Mouse (Mus musculus) layer of hippocampus, postnatal 14 days (tissue): ENCODE measurements around the gene Fads6. TPM values are rescaled to one million over a fixed set of nuclear protein-coding genes. Genes with fewer than 3 reads are reported as not detected.

Source experiments
- DNase-seq, 2 experiments: peaks; one replicate each; pipeline ENCODE4 v3.0.0; 2021 to 2022; ENCODE audit warnings: low spot score in 2 of 2, mixed read lengths in 1 of 2
- total RNA-seq, 2 experiments: library from RNA; stranded (reverse); gene quantifications; 2 replicates each; pipeline ENCODE4 v1.2.3; 2021

Fads6 gene
- total RNA-seq, 2 experiments from 2014 or later: 10.0 to 10.2 TPM

DNA sequence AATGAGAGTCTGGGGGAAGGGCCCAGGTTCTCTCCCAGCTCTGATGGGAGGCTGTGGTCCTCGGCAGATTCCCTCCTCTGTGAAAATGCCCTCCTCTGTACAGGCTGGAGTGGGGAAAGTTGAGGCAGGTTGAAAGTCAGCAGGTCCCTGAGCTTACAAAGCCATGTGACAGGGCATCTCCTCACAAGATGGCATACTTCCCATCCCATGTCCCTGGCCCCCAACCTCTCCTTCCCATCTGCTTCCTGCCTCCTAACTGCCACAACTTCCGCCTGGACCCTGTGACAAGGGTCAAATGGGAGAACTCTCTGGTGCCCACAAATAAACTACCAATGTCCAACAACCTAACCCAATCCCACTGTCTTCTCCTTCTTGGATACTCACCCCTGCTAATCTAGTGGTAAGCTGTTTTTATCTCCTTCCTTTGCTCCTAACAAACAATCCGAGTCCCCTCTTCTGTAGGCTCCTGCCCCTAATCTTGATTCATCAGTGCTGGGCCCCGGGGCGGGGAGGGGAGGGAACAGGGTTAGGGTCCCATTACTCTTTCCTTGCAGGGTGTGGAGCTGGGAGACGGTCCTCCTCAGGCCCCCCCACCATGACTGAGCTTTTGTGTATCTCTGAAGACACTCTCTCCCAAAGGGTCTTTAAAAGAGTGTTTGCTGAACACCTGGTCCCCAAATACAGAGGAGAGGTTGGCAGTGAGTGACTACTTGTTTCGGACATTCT, 33.2 kb downstream of the Fads6 start:
- no peak for DNase-seq

DNA sequence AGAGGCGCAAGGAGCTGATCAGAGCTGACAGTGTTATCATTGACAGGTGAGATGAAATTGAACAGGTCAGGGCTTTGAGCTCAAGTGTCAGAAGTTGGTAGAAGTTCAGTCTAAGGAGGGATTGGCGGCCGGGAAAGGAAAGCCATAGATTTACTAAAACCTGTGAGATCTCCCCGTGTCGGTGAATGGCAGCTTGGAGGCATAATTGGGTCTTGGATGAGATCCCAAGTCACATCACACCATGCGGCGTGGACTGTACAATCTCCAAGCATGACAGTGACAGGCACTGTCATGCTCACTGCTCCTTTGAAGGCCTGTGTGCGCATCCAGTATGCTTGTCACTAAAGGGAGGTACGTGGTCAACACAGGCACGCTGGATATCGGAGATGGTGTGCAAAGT, 34.5 kb downstream of the Fads6 start:
- DNase-seq: no peak

DNA sequence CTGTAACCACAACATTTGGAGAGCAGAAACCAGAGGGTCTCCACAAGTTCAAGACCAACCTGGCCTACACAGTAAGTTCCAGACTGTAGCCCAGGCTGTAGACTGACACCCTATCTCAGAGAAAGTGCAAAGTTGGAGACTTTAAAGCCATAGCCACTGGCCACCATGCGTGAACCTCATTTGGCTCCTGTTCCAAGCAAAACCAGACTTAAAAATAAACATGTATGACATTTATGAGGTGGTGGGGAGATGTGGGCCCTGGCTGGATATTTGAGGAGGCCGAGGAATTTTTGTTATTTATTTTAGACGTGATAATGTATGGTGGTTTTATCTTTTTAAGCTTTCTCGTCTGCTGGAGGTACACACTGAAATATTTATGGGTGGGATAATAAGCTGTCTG, 38.3 kb downstream of the Fads6 start:
- no peak for DNase-seq

DNA sequence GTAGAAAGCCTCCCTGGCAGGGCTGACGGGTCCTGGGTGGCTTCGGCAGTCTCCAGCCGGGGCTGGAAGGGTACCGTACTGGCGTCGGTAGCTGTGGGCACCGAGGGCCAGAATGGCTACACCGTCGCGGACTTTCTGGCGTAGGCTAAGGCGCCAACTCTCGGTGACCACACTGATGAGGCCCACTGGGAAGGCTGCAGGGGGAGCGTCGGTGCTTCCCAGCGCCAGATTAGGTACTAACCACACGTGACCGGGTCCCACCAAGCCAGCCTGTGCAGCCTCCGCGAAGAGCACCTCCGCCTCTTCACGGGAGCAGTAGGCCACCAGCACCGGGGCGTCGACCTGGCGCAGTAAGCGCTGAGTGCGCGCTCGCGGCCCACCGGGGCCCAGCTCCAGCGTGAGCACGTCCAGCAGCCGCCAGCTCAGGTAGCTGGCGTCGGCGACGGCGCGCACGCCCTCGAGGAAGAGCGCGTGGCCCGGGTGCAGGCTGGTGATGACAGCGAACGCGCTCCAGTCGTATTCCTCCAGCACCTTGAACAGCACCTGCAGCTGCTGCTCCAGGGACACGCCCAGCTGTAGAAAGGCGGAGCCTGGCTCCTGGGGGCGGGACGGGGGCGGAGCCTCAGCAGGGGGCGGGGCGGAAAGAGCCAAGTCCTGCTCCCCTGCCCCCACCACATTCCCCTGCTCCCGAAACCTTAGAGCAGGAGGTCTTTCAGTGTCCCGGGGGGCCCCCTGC, 39.5 kb downstream of the Fads6 start:
- no peak for DNase-seq

DNA sequence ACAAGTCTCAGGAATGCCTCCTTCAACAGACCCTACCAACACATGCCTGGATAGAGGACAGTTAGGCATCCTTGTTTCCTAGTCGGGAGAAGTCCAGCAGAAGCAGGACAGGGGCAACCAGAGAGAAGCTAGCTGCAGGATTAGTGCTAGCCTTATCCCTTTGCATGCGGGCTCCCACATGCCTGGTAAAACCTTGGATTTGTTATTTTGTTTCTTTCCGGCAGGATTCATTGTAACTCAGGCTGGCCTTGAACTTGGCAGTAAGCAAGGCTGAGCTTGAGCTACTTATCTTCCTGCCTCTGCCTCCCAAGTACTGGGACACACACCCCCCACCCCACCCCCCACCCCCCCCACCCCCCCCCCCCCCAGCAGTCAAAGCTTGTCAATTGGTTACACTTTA, 46.2 kb downstream of the Fads6 start:
- DNase-seq: no peak

DNA sequence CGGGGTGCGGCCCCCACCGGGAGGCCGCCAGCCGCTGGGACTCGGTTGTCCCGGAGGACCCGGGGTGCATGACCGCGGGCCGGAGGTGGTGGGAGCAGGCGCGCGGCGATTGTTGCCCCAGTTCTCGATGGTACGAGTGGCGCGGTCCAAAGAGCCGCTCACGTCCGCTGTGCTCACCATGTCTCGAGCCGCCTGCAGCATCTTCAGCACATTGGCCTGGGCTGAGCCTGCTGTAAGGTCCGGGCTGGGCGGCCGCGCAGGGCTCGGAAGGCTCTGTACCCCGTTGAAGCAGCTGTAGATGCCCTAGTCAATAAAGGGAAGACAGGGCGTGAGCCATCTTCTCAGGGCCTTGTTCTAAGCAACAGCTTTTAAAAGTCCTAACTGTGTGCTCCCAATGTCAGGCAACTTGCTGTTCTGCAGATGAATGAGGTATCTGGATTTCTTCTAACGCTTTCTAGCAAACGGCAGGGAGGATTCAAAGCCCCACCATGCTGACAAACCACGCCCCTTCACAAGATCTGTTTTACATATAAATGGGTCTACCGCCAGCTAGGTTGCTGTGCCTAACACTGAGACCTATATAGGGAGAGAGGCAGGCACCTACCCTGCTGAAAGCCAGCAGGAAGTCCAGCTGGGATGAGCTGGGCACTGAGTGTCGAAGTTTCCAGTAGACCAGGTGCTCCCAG, 46.9 kb downstream of the Fads6 start:
- no peak for DNase-seq

DNA sequence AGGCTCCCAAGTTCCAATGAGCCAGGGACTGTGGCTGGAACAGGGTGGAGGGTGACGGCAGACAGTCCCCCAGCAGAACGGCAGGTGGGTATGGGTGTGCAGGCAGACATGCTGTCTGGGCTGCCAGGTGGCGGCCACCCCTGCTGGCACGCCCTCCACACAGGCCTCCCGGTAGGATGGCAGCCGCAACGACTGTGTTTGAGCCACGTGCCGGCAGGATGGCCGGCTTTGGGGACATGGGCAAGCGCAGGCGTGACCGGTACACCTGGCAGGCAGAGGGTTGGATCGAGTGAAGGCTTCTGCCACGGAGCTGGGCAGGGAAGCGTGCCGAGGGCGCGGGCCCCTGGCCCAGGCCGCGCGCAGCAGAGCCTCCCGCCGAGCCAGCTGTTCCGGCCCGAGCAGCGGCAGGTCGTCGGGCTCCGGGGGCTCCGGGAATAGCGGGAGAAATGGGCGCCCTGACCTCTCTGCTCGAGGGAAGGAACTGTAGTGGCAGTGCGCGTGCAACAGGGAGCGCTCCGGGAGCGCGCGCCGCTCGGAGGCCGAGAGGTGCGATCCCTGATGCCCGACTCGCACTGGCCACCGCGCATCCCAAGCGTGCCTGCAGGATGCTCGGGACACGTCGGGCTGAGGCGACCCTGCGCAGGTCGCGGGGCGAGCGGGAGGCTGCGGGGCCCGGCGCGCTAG, 47.6 kb downstream of the Fads6 start:
- DNase-seq: no peak

DNA sequence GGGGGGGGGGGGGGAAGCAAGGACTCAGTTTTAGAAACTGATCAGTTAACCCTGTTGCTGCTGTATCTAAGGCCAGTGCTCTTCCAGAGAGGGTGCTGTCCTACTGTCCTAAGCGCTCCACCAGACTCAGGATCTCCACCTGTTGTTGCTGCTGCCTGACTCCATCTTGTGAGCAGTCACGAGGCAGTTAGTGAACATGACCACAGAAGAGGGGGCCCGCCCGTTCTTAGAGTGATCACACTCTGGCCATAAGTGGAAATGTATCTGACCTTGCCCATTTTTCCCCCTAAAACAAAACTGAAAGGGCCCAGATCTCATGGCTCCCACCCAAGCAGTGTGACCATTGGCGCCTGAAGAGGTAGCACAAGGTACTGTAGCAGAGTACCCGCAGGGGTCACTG, 49.5 kb downstream of the Fads6 start:
- DNase-seq: no peak

DNA sequence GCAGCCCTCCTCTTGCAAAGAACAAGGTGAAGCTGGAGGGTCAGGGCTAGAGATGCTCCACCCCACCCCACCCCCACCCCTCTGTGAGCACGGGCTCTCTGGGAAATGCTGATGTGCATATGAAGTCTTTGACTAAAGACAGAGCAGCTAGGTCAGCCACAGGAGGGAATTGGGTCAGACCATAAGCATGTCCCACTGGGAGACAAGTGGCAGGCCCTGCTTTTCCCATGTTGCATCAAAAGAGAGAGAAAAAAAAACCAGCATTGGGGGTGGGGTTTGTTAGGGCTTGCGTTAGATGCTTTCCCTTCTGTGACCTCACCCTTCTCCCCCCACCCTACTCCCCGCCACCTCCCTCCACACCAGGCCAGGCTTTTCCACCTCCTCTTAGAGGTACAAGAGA, 50.2 kb downstream of the Fads6 start:
- no peak for DNase-seq

DNA sequence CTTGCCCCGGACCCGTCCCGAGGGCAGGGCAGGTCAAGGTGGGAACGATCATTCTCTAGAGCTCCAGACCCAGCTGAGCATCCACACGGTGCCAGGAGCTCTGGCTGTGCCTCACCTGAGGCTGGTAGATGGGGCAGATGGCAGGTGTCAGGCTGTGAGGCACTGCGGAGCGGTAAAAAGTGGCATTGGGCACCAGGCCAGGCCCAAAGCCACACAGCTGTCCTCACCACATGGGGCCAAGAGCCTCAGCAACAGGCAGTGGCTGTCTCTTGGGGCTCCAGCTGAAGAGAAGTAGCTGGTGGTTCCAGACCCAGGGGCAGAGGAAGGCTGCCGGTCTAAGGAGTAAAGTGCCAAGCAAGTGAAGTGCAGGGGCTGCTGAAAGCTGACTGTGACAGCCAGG, 51.1 kb downstream of the Fads6 start:
- DNase-seq: no peak

DNA sequence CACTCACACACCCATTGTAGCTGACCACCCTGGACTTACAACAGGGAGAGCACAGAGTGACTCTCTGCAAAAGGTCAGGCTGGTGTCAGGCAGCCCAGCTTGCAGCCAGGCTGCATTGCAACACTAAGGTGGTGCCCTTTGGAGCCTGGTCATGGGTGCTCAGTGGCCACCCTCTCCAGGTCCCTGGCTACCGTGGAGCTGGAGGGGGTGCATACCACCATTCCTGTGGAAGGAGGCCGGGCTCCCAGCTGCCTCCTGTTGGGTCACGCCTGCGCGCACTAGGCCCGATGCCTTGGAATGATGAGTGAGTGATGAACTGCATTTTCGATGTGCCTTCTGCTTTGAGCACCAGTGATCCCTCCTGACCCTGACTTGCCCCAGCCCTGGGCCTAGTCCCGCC, 52.6 kb downstream of the Fads6 start:
- DNase-seq: no peak

DNA sequence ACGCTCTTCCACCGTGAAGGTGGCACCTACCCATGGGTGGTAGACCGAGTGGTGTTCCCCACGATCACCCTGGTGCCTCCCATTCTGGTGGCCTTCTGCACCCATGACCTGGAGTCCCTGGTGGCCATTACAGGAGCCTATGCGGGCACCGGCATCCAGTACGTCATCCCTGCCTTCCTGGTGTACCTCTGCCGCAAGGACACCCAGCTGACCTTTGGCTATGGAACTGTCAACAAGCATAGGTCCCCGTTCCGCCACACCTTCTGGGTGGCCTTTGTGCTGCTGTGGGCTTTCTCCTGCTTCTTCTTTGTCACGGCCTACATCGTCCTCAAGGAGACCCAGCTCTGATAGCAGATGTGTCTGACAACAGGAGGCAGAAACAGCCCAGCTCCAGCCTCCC, 53.7 kb downstream of the Fads6 start:
- DNase-seq: no peak

DNA sequence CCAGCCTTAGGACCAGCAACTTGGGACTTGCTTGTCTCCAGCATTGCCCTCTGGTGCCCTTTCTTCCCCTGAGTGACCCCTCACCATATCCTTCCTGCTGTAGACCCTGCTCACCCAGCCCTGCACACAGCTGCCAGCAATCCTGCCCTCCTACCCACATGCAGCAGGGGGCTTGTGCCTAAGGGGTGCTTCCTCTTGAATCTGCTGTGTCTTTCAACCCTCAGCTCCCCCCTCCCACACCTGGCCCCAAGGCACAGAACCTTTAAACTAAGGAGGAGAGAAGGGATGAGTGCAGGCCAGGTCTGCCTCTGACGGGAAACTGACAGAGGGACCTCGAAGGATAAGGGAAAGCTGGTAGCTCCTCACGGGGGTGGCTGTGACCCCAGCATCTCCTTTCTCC, 54.7 kb downstream of the Fads6 start:
- no peak for DNase-seq

DNA sequence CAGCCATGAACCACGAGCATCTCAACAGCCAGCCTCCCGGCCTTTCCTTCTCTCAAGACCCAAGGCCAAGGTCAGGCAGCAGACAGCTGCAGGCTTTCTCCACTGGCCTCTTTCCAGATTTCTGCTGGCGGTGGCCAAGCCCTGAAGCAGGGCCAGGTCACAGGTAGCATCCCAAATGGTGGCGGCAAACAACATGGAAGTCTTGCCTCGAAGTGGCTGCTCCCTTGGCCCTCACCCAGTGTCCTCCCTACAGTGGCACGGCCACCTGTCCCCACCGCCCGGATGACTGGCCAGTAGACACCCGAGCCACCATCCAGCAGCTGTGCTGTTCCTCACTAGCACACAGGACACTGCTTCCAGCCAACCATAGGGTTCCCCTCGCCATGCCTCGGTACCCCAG, 56.1 kb downstream of the Fads6 start:
- no peak for DNase-seq

DNA sequence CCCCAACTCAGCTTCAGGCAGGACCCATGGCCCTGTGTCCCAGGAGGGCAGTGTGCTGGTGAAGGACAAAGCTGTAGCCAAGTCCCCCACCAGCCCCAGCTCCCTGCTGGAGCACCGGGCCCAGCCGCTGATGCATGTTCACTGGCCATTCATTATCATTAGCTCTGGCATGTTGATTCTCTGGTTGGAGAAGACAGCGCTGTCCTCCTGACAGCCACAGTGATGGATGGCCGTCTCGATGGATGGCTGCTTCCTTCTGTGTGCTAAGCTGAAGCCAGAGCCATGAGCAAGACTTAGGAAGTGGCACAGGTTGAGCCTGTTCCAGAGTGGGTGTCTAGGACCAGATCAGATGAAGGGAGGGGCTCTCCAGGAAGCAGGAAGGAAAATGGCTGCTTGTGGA, 60.9 kb downstream of the Fads6 start:
- DNase-seq: no peak

DNA sequence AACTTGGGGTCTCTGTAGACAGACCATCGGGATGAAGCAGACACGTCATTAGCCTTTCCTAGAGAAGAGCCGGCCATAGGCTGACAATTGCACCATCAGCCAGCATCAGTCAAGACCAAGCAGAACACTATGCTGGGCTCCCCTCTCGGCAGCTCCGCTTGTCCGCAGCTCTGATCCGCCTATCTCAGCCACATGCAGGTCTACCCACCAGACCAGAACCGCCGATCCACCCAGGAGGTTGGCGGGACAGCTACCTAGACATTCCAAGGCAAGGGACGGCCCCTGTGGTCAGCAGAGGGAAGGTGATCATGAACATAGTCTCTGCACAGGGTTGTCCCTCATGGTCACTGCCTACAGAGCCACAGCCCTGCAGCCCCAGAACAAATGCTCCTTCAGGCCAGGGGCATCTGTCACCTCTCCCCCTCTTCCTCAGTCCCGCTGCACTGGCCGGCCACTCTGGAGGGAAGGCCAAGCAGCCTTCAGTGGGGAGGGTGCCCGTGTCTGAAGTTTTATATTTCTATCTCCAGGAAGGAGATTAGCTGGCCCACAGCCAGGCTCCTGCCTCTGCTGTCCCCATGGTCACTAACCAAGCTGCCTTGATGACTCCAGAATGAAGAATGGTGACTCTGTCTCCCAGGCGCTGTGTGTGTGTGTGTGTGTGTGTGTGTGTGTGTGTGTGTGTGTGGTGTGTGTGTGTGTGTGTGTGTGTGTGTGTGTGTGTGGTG, 63.0 kb downstream of the Fads6 start:
- DNase-seq: no peak

DNA sequence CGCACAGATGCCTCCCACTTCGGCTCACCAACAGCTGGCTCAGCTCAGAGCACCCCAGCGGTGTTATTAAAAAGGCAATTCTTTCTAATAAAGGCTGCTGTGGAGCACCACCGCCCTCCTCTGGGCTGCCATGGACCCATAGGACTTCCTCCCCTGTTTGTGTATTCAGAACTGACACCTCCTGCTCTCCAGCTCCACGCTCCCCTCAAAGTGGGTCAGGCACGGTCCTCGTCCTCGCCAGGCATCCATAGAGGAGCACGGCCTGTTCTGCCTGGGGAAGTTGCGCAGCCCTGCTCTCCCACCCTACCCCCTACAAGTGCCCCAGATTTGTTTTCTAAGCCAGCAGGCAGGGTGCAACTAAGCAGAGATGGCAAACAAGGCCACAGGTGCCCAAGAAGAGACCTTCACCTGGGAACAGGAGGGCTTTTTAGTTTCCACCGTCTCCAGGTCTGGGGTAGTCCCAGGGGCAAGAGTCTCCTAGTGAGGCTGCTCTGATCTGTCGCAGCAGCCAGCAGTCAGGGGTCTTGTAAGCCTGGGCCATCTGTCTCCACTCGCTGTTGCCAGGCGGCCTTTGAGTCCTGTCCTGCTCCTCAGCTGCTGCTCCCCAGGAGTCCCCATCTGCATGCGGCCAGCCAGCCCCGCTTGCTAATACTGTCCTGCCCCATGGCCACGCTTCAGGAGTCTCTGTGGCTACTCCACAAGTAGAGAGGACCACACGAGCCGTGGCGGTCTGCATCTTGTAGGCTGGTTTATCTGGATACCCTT, 63.8 kb downstream of the Fads6 start:
- DNase-seq: peak in 1 of 2 experiments; percentile 66

DNA sequence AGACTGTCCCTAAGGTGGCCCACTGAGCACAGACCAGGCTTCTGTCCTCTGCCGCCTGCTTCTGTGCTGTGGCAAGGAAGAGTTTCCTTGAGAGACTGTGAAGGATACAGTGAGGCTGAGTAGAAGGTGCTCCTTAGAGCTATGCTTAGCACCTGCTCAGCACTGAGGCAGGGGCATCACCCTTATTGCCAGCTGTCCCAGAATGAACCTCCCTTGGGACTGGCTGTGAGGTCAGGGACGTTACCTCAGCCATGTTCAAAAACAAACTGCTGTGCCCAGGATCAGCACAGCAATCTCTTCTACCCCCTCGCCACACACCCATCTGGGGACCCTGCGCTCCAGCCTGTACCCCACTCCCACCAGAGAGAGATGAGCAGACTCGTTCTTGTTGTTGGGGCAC, 64.6 kb downstream of the Fads6 start:
- DNase-seq: no peak

DNA sequence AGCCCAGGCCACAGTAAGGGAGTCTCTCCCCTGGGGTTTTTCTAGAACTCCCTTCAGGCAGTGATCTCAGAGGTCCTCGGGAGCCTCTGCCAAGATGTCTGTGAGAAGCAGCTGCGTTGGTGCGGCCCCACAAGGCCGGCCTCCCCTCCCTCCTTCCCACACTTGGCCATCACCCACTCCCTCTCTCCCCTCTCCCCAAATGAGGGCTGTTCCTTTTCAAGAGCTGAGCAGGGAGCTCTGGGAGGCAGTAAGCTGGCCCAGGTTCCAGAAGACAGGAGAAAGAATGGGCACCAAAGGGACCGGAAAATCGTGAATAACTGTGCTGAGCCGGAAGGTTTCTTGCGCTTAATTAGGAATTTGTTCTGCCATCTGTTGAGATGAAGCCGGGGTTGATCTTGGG, 65.5 kb downstream of the Fads6 start:
- peak in 1 of 2 experiments; percentile 43 for DNase-seq

DNA sequence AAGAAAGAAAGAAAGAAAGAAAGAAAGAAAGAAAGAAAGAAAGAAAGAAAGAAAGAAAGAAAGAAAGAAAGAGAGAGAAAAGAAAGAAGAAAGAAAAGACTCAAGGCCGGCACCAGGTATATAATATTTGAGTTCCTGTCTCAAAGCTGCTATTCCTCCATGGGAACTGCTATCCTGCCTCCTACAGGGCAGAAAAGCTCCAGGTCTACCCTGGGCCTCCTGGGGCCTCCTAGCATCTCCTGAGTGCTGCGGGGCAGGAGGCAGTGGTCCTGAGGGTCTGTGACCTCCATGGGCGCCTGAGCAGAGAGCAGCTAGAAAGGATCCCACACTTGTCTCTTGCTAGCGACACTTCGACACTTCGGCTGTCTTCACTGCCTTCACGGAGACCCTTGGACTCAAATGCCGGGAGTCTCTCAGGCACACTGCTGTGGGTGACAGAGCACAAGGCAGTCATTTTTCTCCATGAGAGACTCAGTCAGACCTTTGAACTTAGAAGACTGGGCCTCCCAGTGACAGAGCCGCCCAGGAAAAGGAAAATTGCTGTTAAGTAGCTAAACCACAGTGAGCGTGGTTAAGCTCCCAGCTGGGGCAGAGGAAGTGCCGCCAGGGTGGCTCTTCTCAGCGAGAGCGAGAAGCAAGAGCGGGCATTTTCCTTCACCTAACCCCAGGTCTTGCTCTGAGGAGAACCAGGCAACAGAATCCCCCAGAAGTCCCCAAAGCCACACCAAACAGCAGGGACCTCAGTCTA, 66.1 kb downstream of the Fads6 start:
- DNase-seq: no peak
